Mouse (Mus musculus) forebrain, embryonic 12.5 days (tissue): ENCODE measurements at regions not wholly inside any gene's neighbourhood (a gene's known extent, or its start where the extent isn't known, plus 50 kb on each side); places are given as distances from the start of the nearest gene placed in this dataset.

Source experiments
- ATAC-seq: fragments of 200-750 bp; cut with Nextera tagmentation; 2 replicates; pipeline ENCODE4 v1.8.0; 2017; ENCODE audit warnings: moderate TSS enrichment; ENCODE audit not compliant: low FRiP score
- H3K27ac ChIP-seq: fragments of 300-500 bp; sonication (generic); 2 replicates; pipeline ENCODE4 v1.5.1; 2016; ENCODE audit warnings: mild to moderate bottlenecking
- H3K27me3 ChIP-seq: fragments of 300-500 bp; sonication (generic); 2 replicates; pipeline ENCODE4 v1.6.1; 2016; ENCODE audit warnings: mild to moderate bottlenecking
- H3K36me3 ChIP-seq: fragments of 300-500 bp; sonication (generic); replicated peaks from 2 replicates; pipeline ENCODE4 v1.6.1; 2016; ENCODE audit warnings: mild to moderate bottlenecking
- H3K4me1 ChIP-seq: fragments of 300-500 bp; sonication (generic); 2 replicates; pipeline ENCODE4 v1.6.1; 2016
- H3K4me2 ChIP-seq: fragments of 300-500 bp; sonication (generic); 2 replicates; pipeline ENCODE4 v1.6.1; 2016; ENCODE audit warnings: mild to moderate bottlenecking, moderate library complexity
- H3K4me3 ChIP-seq: fragments of 300-500 bp; sonication (generic); replicated peaks from 2 replicates; pipeline ENCODE4 v1.5.1; 2016; ENCODE audit warnings: mild to moderate bottlenecking
- H3K9ac ChIP-seq: fragments of 300-500 bp; sonication (generic); 2 replicates; pipeline ENCODE4 v1.6.1; 2016; ENCODE audit warnings: mild to moderate bottlenecking
- H3K9me3 ChIP-seq: fragments of 300-500 bp; sonication (generic); 2 replicates; pipeline ENCODE4 v1.6.1; 2016
- WGBS: fragments of 180-500 bp; shearing (Covaris S2); methylation state at CpG from one replicate; pipeline ENCODE4 v1.1.7; 2016; 5-methylcytosine and 5-hydroxymethylcytosine counted together

GRCm38 (mm10) chr6:98801061-98801460 is 458.5 kb upstream of the Gm765 start:
- ATAC-seq = no peak

GRCm38 (mm10) chr6:98800040-98800439 is 457.5 kb upstream of the Gm765 start:
- Histone ChIP-seq H3K27me3 (0 out of 2 replicates have a peak, but pooled peaks cover 3% of the 10 kb centered on the region), H3K27ac (no peak overlapping the region), H3K9ac (no peak overlapping the region), H3K4me2 (no peak overlapping the region), H3K4me3 (no peak overlapping the region), H3K9me3 (no peaks in the 10 kb centered on the region), H3K4me1 (no peaks in the 10 kb centered on the region), H3K36me3 (no peaks in the 10 kb centered on the region)
- WGBS = 83% methylated on average over 8 of the region's 8 CpGs
- ATAC-seq = no peak

More at GRCm38 (mm10) chr6:98801061-98801460, 458.5 kb upstream of the Gm765 start:
- Histone ChIP-seq H3K27me3 (0 out of 2 replicates have a peak, but pooled peaks cover 3% of the 10 kb centered on the region), H3K4me1 (no peaks in the 10 kb centered on the region), H3K4me2 (no peak overlapping the region), H3K9ac (no peak overlapping the region), H3K36me3 (no peaks in the 10 kb centered on the region), H3K27ac (no peak overlapping the region), H3K4me3 (no peak overlapping the region), H3K9me3 (no peaks in the 10 kb centered on the region)
- WGBS = 67% methylated on average over 4 of the region's 4 CpGs

- Histone ChIP-seq H3K4me2 (no peak overlapping the region), H3K27ac (no peak overlapping the region), H3K36me3 (no peaks in the 10 kb centered on the region), H3K4me3 (no peak overlapping the region), H3K4me1 (no peaks in the 10 kb centered on the region), H3K9me3 (no peaks in the 10 kb centered on the region), H3K9ac (no peak overlapping the region), H3K27me3 (0 out of 2 replicates have a peak, but pooled peaks cover 3% of the 10 kb centered on the region)
- WGBS = 87% methylated on average over 3 of the region's 3 CpGs
- no peak for ATAC-seq
Measured at GRCm38 (mm10) chr6:98797778-98798177, 455.2 kb upstream of the Gm765 start.

GRCm38 (mm10) chr6:98797373-98797772 is 454.8 kb upstream of the Gm765 start:
- WGBS = 82% methylated on average over 6 of the region's 6 CpGs
- Histone ChIP-seq H3K27me3 (0 out of 2 replicates have a peak, but pooled peaks cover 3% of the 10 kb centered on the region), H3K4me1 (no peaks in the 10 kb centered on the region), H3K4me3 (no peak overlapping the region), H3K4me2 (no peak overlapping the region), H3K9ac (no peak overlapping the region), H3K27ac (no peak overlapping the region), H3K9me3 (no peaks in the 10 kb centered on the region), H3K36me3 (no peaks in the 10 kb centered on the region)
- no peak for ATAC-seq

- Histone ChIP-seq H3K9me3 (no peaks in the 10 kb centered on the region), H3K4me3 (no peak overlapping the region), H3K36me3 (no peaks in the 10 kb centered on the region), H3K4me2 (no peak overlapping the region), H3K27me3 (0 out of 2 replicates have a peak, but pooled peaks cover 3% of the 10 kb centered on the region), H3K27ac (no peak overlapping the region), H3K9ac (no peak overlapping the region), H3K4me1 (no peaks in the 10 kb centered on the region)
- no peak for ATAC-seq
- 73% methylated on average over 4 of the region's 4 CpGs for WGBS
Measured at GRCm38 (mm10) chr6:98796666-98797065, 454.1 kb upstream of the Gm765 start.

GRCm38 (mm10) chr6:98787422-98787821 is 444.9 kb upstream of the Gm765 start:
- WGBS = 88% methylated on average over 5 of the region's 5 CpGs
- Histone ChIP-seq H3K4me3 (no peak overlapping the region), H3K4me1 (no peaks in the 10 kb centered on the region), H3K36me3 (no peaks in the 10 kb centered on the region), H3K9ac (no peak overlapping the region), H3K4me2 (no peak overlapping the region), H3K9me3 (no peaks in the 10 kb centered on the region), H3K27ac (no peak overlapping the region), H3K27me3 (peaks cover 3% of the 10 kb centered on the region; the same call in 1 of the 2 replicates)
- ATAC-seq = no peak

- WGBS = 88% methylated on average over 9 of the region's 9 CpGs
- H3K27me3 ChIP-seq = peaks cover 25% of the 10 kb centered on the region; the same call in 1 of the 2 replicates
- ATAC-seq = no peak
- no peaks in the 10 kb centered on the region for H3K9me3 ChIP-seq
- H3K9ac ChIP-seq = no peak overlapping the region
- H3K36me3 ChIP-seq = no peaks in the 10 kb centered on the region
- no peak overlapping the region for H3K27ac ChIP-seq
- no peaks in the 10 kb centered on the region for H3K4me1 ChIP-seq
- no peak overlapping the region for H3K4me3 ChIP-seq
- no peak overlapping the region for H3K4me2 ChIP-seq
Measured at GRCm38 (mm10) chr6:98782074-98782473, 439.5 kb upstream of the Gm765 start.

- no peak for ATAC-seq
- Histone ChIP-seq H3K4me2 (no peak overlapping the region), H3K27me3 (peaks cover 52% of the 10 kb centered on the region), H3K9me3 (no peaks in the 10 kb centered on the region), H3K36me3 (no peaks in the 10 kb centered on the region), H3K4me3 (no peak overlapping the region), H3K9ac (no peak overlapping the region), H3K4me1 (no peaks in the 10 kb centered on the region), H3K27ac (no peak overlapping the region)
- WGBS = 96% methylated on average over 1 of the region's 1 CpGs
Measured at GRCm38 (mm10) chr6:98775780-98776179, 433.2 kb upstream of the Gm765 start.

- Histone ChIP-seq H3K4me1 (peaks cover 15% of the 10 kb centered on the region), H3K9me3 (no peaks in the 10 kb centered on the region), H3K27me3 (peaks cover 62% of the 10 kb centered on the region), H3K27ac (no peak overlapping the region), H3K4me3 (no peak overlapping the region), H3K36me3 (no peaks in the 10 kb centered on the region), H3K9ac (no peak overlapping the region), H3K4me2 (no peak overlapping the region)
- 88% methylated on average over 2 of the region's 2 CpGs for WGBS
- ATAC-seq = no peak
Measured at GRCm38 (mm10) chr6:98769999-98770398, 427.4 kb upstream of the Gm765 start.

- 78% methylated on average over 6 of the region's 6 CpGs for WGBS
- H3K27me3 ChIP-seq = peaks cover 58% of the 10 kb centered on the region
- ATAC-seq = no peak
Measured at GRCm38 (mm10) chr6:98769322-98769721, 426.8 kb upstream of the Gm765 start.

GRCm38 (mm10) chr6:98767858-98768336 is 425.3 kb upstream of the Gm765 start:
- Histone ChIP-seq H3K4me1 (peaks cover 15% of the 10 kb centered on the region), H3K9ac (no peak overlapping the region), H3K36me3 (no peaks in the 10 kb centered on the region), H3K27me3 (peaks cover 54% of the 10 kb centered on the region), H3K9me3 (no peaks in the 10 kb centered on the region), H3K4me3 (no peak overlapping the region), H3K4me2 (no peak overlapping the region), H3K27ac (no peak overlapping the region)
- ATAC-seq = peak; percentile 92
- 25% methylated on average over 7 of the region's 7 CpGs for WGBS

More at GRCm38 (mm10) chr6:98769322-98769721, 426.8 kb upstream of the Gm765 start:
- H3K27ac ChIP-seq = no peak overlapping the region
- H3K4me2 ChIP-seq = no peak overlapping the region
- no peak overlapping the region for H3K9ac ChIP-seq
- no peaks in the 10 kb centered on the region for H3K36me3 ChIP-seq
- no peak overlapping the region for H3K4me3 ChIP-seq
- H3K4me1 ChIP-seq = peaks cover 15% of the 10 kb centered on the region
- no peaks in the 10 kb centered on the region for H3K9me3 ChIP-seq

- no peak overlapping the region for H3K27ac ChIP-seq
- 88% methylated on average over 2 of the region's 2 CpGs for WGBS
- no peak for ATAC-seq
Measured at GRCm38 (mm10) chr6:98754487-98754886, 411.9 kb upstream of the Gm765 start.

GRCm38 (mm10) chr6:98748618-98749017 is 406.1 kb upstream of the Gm765 start:
- no peak overlapping the region for H3K4me3 ChIP-seq
- H3K4me1 ChIP-seq = no peaks in the 10 kb centered on the region
- WGBS = 86% methylated on average over 4 of the region's 4 CpGs
- H3K9me3 ChIP-seq = no peaks in the 10 kb centered on the region
- ATAC-seq = no peak
- H3K36me3 ChIP-seq = no peaks in the 10 kb centered on the region
- H3K27ac ChIP-seq = no peak overlapping the region
- H3K4me2 ChIP-seq = no peak overlapping the region
- H3K9ac ChIP-seq = no peak overlapping the region
- no peaks in the 10 kb centered on the region for H3K27me3 ChIP-seq

More at GRCm38 (mm10) chr6:98754487-98754886, 411.9 kb upstream of the Gm765 start:
- H3K4me3 ChIP-seq = no peak overlapping the region
- H3K27me3 ChIP-seq = peaks cover 5% of the 10 kb centered on the region; the same call in 1 of the 2 replicates
- H3K9me3 ChIP-seq = no peaks in the 10 kb centered on the region
- no peak overlapping the region for H3K4me2 ChIP-seq
- H3K9ac ChIP-seq = no peak overlapping the region
- H3K36me3 ChIP-seq = no peaks in the 10 kb centered on the region
- no peaks in the 10 kb centered on the region for H3K4me1 ChIP-seq
